Mouse (Mus musculus): Measurements from ENCODE around the gene Efcab14.

Efcab14 gene

DNA sequence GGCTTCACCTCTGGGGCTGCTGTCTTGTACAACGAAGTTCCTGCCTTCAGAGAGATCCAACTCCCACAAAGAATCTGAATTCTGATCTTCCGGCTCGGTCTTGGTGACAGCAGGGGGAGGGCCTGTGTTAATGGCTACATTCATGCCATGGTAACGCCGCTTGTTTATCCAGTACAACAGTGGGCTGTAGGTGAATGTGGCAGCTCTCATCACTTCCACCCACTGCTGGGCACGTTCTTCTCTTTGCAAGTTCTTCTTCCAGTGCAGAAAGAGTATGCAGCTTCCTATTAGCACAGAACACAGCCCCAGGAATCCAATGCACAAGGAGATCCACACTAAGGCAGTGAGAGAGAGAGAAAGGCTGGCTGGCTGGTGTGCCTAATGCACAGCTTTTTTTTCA is 42.7 kb downstream of the Efcab14 start:
- no peak for DNase-seq

- DNase-seq: no peak
Measured at GRCm38 (mm10) chr4:115780918-115781317, 43.4 kb downstream of the Efcab14 start, which contains the start of gene Tex38. Gene Tex38 (minus strand): TSS chr4:115781018.

GRCm38 (mm10) chr4:115782026-115782805 is 44.7 kb downstream of the Efcab14 start:
- no peak for DNase-seq

DNA sequence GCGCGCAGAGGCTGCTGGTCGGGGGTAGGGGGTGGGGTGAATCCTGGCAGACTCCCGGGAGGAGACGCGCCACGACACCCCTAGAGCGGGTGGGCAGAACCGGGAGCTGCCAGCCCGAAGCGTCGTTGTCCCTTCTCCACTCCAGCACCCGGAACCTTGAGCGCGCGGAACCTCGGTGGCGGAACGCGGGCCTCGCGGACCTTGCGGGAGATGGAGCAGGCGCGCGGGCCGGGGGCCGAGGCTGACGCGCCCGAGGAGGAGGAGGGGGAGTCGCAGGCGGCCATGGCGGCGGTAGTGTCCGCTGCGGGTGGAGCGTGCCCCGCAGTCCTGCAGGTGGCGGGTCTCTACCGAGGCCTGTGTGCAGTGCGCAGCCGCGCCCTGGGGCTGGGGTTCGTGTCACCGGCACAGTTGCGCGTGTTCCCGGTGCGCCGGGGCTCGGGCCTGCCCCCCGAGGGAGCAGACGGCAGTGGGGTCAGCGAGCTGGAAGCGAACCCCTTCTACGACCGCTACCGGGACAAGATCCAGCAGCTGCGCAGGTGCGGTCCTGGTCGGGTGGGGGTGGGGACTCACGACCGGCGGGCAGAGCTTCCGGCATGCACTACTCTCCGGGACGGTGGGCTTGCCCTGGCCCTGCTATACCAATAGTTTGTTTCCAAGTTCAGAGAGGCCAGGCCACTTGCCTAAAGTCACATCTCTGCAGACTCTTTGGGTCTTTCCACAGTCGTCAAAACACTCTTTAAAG is 47.4 kb downstream of the Efcab14 start, which contains the start of gene Atpaf1:
Gene Atpaf1 (plus strand): TSS at position 44 of the 742 bp plus-strand sequence.
- peak; percentile 83 for DNase-seq

GRCm38 (mm10) chr4:115785511-115786034 is 48.0 kb downstream of the Efcab14 start:
- DNase-seq: no peak

DNA sequence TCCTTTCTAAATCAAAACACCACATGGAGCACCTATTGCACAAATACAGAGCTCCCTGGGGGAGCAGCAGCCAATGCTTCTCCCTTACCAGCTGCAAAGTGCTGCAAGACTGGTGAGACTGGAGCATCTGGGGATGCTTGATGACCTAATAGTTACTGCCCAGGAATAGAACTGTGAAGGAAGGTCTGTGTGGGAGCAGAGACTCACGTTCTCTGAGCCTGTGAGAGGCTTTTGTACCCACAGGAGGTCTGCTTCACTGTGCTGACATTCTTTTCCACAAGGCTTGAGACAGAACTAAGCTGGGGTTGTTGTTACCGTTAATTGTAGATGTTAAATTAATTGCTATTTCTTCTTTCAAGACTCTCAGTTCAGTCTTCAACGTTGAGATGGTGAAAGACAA is 53.3 kb downstream of the Efcab14 start:
- DNase-seq: no peak

DNA sequence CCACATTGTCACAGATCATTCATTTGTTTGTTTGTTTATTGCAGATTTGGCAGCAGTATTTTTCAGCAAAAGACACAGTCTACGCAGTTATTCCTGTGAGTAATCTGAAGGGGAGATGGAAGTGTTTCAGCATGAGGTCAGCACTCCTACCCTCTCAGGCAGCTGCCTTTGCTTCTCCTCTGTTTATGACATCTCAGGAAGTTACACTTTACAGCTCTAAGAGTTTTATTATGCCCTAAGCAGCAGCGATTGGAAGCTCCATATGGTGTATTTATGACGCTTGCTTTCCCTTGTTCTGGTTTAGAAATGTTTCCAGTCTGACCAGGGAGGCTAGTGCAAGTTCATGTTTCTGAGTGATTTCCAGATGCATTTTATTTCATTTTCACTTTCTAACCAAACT is 57.8 kb downstream of the Efcab14 start:
- no peak for DNase-seq

DNA sequence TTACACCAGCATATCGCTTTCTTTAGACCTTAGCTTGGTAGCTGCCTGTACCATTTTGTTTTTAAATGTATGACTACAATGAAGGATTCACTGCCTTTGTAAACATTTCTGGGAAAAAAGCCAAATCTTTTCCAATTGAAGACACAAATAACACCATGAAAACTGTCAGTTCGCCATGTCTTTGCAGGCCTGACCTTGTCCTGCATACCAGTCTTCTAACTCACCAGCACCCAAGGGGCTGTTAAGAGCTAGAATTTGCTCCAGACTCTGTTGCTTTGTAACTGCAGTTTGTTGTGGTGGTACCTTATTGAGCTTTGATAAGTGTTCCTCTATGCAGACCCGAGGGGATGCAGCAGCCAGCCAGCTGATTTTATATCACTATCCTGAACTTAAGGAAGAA is 62.4 kb downstream of the Efcab14 start:
- DNase-seq: no peak

DNA sequence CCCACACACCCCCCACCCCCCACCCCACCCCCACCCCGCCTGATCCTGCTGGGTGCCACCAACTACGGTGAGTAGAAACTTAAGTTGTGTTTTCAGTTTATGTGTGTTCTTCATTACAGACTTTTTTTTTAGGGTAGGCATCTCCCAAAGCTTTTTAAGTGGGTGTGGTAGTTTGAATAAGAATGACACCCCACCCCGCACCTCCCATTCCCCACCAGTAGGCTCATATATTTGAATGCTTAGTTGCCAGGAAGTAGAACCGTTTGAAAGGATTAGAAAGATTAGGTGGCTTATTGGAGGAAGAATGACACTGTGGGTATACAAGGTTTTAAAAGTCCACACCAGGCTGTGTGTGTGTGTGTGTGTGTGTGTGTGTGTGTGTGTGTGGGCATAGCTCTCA is 74.8 kb downstream of the Efcab14 start:
- DNase-seq: no peak

GRCm38 (mm10) chr4:115815606-115816005 is 78.1 kb downstream of the Efcab14 start:
- DNase-seq: no peak

- DNase-seq: no peak
Measured at GRCm38 (mm10) chr4:115820199-115820598, 82.7 kb downstream of the Efcab14 start.

DNA sequence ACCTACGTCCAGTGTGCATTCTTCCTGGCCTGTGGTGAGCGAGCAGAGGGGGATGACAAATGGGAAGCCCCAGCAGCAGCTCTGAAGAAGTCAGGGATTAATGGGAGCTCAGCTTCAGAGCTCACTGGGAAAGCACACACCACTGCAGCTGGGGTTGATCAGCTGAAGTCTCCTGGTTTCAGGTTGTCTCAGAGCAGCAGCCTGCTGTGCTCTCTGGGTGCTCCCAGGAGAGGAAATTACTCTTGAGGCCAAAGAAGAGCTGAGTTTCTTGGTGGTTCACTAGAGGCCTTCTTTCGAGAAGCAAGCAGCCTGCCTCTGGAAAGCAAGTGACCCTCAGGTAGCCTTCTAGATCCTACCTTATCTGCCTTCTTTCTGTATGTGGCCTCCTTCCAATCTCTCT is 83.4 kb downstream of the Efcab14 start:
- no peak for DNase-seq

- no peak for DNase-seq
Measured at GRCm38 (mm10) chr4:115821431-115821830, 83.9 kb downstream of the Efcab14 start.

DNA sequence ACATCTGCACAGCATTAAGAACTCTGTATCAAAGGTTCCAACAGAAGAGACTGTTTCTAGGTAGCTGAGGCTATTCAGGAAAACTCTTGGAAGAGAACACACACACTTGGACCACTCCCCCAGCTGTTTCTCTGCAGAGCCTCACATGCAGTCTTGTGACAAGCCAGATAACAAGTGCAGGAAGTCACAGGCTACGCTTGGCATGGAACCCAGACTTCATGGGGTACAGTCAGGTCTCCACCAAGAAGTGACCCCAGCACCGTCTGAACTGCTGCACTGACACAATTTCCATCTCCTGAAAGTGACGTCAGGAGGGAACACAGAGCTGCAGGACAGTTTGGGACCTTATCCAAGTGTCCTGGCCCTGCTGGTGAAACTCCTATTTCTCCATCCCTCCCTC is 84.4 kb downstream of the Efcab14 start:
- no peak for DNase-seq

DNA sequence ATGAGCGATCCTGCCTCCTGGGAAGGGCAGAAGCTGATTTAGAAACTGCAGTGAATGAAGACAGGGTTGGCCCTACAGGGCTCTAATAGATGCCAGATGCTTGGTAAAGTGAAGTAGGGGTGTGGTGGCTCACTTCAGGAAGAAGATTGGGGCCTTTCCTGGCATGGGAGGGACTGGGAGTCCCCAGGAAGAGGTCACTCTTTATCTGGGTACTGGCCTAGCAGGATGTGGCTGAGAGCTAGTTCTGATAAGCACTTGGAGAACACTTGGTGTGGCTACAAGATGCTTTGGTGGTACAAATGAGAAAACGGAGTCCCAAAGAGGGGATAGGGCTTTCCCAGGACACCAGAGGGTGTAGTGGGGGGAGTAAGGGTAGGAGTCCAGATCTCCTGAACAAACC is 86.6 kb downstream of the Efcab14 start:
- peak; percentile 1 for DNase-seq

DNA sequence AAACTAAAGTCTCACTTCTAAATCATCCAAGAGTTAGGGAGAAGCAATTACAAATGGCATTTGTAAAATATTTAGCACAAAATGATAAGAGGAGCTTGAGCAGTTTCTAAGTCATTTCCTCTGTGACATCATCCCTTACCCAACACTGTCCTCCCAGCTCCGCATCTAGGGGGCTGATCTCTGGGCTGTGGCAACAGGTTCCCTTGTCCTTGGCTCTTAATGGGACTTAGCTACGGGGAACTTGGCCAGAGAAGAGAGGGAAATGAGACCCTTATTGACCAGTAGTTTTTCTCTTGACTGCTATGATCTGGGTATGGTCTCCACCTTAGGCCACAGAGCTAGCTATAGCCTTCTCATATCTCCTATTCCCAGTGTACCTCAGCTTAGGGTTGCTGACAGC is 87.7 kb downstream of the Efcab14 start:
- peak; percentile 0 for DNase-seq
